Mouse (Mus musculus) limb, embryonic 11.5 days (tissue): ENCODE results near the gene 9530077C05Rik. TPM values are rescaled to one million over a fixed set of nuclear protein-coding genes. Genes with fewer than 3 reads are reported as not detected.

Experiments
- ATAC-seq: fragments of 200-750 bp; cut with Nextera tagmentation; 2 replicates; pipeline ENCODE4 v1.8.0; 2017; ENCODE audit warnings: low read depth; ENCODE audit not compliant: insufficient number of reproducible peaks, low FRiP score, low TSS enrichment
- DNase-seq: peaks from one replicate; pipeline ENCODE4 v3.0.0-alpha.2; 2015; ENCODE audit warnings: low spot score
- H3K27ac ChIP-seq: fragments of 300-500 bp; sonication (generic); replicated peaks from 2 replicates; pipeline ENCODE4 v1.5.1; 2014; ENCODE audit warnings: low read depth, mild to moderate bottlenecking, low read length
- H3K27me3 ChIP-seq: fragments of 300-500 bp; sonication (generic); 2 replicates; pipeline ENCODE4 v1.6.1; 2014; ENCODE audit warnings: mild to moderate bottlenecking, low read length, mixed read lengths; ENCODE audit not compliant: control insufficient read depth, insufficient read depth
- H3K36me3 ChIP-seq: fragments of 300-500 bp; sonication (generic); 2 replicates; pipeline ENCODE4 v1.6.1; 2014; ENCODE audit warnings: mild to moderate bottlenecking, low read length, moderate library complexity, mixed read lengths; ENCODE audit not compliant: control insufficient read depth, insufficient read depth
- H3K4me1 ChIP-seq: fragments of 300-500 bp; sonication (generic); 2 replicates; pipeline ENCODE4 v1.6.1; 2014; ENCODE audit warnings: low read length, mixed read lengths; ENCODE audit not compliant: control insufficient read depth, insufficient read depth
- H3K4me2 ChIP-seq: fragments of 300-500 bp; sonication (generic); 2 replicates; pipeline ENCODE4 v1.6.1; 2014; ENCODE audit warnings: low read depth, mild to moderate bottlenecking, moderate library complexity; ENCODE audit not compliant: severe bottlenecking
- H3K4me3 ChIP-seq: fragments of 300-500 bp; sonication (generic); 2 replicates; pipeline ENCODE4 v1.5.1; 2014; ENCODE audit warnings: low read depth, low read length
- H3K9ac ChIP-seq: fragments of 300-500 bp; sonication (generic); 2 replicates; pipeline ENCODE4 v1.6.1; 2014; ENCODE audit warnings: mild to moderate bottlenecking, low read length
- H3K9me3 ChIP-seq: fragments of 300-500 bp; sonication (generic); 2 replicates; pipeline ENCODE4 v1.6.1; 2016; ENCODE audit warnings: low read length; ENCODE audit not compliant: control insufficient read depth
- WGBS: fragments of 180-500 bp; shearing (Covaris S2); extraction: QIAGEN DNeasy Blood & Tissue Kit; methylation state at CpG from one replicate; pipeline ENCODE4 v1.1.7; 2014; 5-methylcytosine and 5-hydroxymethylcytosine counted together
- polyA plus RNA-seq: library from polyadenylated mRNA; unstranded; fragments of >200 nt; fragmentation: Nextera tagmentation; extraction: Ambion mirVana; gene quantifications from 2 replicates; pipeline ENCODE4 v1.2.1, GENCODE M21; 2014

9530077C05Rik gene
- polyA plus RNA-seq, 1 experiment from 2014 or later, result 8.8 TPM

DNA sequence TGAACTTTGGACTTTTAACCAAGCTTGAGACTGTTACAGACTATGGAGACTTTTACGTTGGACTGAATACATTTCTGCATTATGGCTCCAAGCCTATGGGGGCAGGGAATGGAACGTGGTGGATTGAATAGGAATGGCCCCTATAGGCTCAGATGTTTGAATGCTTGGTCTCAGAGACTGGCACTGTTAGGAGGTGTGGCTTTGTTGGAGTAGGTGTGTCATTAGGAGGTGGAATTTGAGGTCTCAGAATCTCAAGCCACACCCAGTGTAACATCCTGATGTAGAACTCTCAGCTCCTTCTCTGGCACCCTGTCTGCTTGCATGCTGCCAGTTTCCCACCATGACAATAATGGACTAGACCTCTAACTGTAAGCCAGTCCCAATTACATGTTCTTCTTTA, 21.9 kb downstream of the 9530077C05Rik start:
- Histone ChIP-seq H3K9me3 (no peaks in the 10 kb centered on the region), H3K36me3 (no peaks in the 10 kb centered on the region), H3K9ac (no peak overlapping the region), H3K27me3 (no peaks in the 10 kb centered on the region), H3K27ac (no peak overlapping the region), H3K4me1 (peaks cover 3% of the 10 kb centered on the region; the same call in 1 of the 2 replicates), H3K4me3 (no peak overlapping the region), H3K4me2 (no peak overlapping the region)
- no peak for DNase-seq
- WGBS, result 84% methylated on average over 2 of the region's 2 CpGs
- no peak for ATAC-seq

DNA sequence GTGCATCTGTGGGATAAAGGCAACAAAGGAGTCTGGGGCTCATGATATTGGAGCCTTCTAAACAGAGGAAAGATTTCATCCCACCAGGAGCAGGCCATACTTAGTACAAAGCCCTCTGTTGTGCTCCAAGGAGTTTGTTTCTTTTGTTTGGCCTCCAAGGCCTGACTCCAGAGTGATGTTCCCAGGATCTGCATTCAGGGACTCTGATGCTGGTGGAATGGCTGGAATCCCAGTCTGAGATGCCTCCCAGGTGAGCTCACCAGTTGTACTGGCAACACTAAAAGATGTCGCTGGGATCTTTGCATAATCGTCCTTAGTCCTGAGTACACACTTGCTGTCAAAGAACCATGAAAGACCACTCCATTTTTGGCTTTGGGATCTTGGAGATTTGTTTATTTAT, 22.8 kb downstream of the 9530077C05Rik start:
- no peak overlapping the region for H3K9ac ChIP-seq
- no peak overlapping the region for H3K27ac ChIP-seq
- no peaks in the 10 kb centered on the region for H3K9me3 ChIP-seq
- no peak overlapping the region for H3K4me3 ChIP-seq
- ATAC-seq, result no peak
- no peaks in the 10 kb centered on the region for H3K36me3 ChIP-seq
- 98% methylated on average over 2 of the region's 2 CpGs for WGBS
- H3K4me1 ChIP-seq, result peaks cover 3% of the 10 kb centered on the region; the same call in 1 of the 2 replicates
- no peaks in the 10 kb centered on the region for H3K27me3 ChIP-seq
- no peak overlapping the region for H3K4me2 ChIP-seq
- no peak for DNase-seq

DNA sequence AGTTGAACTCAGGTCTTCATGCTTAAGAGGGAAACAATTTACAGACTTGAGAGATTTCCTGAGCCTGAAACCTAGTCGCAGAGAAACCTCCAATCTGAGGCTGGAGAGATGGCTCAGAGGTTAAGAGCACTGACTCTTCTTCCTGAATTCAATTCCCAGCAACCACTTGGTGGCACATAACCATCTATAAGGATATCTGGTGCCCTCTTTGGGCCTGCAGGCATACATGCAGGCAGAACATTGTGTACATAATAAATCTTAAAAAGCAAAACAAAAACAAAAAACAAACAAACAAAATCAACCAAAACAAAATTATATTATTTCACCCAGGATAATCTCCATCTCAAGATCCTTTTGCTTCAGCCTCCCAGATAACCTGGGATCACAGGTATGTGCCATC, 27.5 kb downstream of the 9530077C05Rik start:
- Histone ChIP-seq H3K27ac (no peak overlapping the region), H3K9ac (no peak overlapping the region), H3K4me2 (no peak overlapping the region), H3K4me1 (no peaks in the 10 kb centered on the region), H3K36me3 (no peaks in the 10 kb centered on the region), H3K27me3 (no peaks in the 10 kb centered on the region), H3K4me3 (no peak overlapping the region), H3K9me3 (no peaks in the 10 kb centered on the region)
- ATAC-seq, result no peak
- WGBS, result 71% methylated on average over 1 of the region's 1 CpGs
- DNase-seq, result no peak

DNA sequence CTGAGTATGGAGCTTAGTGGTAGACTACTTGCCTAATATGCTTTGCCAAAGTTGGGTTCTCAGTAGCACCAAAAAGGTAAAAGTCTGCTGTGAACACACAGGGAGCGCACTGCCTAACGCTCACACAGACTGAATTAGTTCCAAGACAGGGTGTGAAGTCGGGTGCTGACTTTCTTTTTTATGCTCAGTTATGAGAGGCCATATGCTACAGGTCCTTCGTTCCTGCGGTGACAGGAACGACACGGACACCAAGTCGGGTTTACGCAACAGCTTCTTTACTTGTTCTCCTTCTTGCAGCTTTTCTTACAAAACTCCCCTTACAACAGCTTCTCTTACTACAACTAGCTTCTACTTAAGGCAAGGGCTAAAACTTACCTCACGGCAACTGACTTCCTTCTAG, 31.8 kb downstream of the 9530077C05Rik start:
- no peaks in the 10 kb centered on the region for H3K9me3 ChIP-seq
- no peak overlapping the region for H3K9ac ChIP-seq
- H3K27me3 ChIP-seq, result no peaks in the 10 kb centered on the region
- no peak overlapping the region for H3K4me2 ChIP-seq
- 91% methylated on average over 10 of the region's 10 CpGs for WGBS
- H3K4me3 ChIP-seq, result no peak overlapping the region
- ATAC-seq (no peak), DNase-seq (no peak)
- no peaks in the 10 kb centered on the region for H3K4me1 ChIP-seq
- no peak overlapping the region for H3K27ac ChIP-seq
- H3K36me3 ChIP-seq, result peaks cover 3% of the 10 kb centered on the region; the same call in 1 of the 2 replicates

DNA sequence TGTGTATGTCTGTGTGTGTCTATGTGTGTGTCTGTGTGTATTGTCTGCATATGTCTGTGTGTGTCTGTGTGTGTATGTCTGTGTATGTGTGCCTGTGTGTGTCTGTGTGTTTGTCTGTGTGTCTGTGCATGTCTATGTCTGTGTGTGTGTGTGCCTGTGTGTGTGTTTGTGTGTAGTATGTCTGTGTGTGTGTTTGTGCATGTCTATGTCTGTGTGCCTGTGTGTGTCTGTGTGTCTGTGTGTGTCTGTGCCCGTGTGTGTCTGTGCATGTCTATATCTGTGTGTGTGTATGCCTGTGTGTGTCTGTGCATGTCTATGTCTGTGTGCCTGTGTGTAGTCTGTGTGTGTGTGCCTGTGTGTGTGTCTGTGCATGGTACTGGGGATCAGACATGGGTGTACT, 33.8 kb downstream of the 9530077C05Rik start:
- no peaks in the 10 kb centered on the region for H3K9me3 ChIP-seq
- H3K9ac ChIP-seq, result no peak overlapping the region
- no peak overlapping the region for H3K27ac ChIP-seq
- no peaks in the 10 kb centered on the region for H3K27me3 ChIP-seq
- DNase-seq, result no peak
- no peak for ATAC-seq
- H3K4me1 ChIP-seq, result no peaks in the 10 kb centered on the region
- peaks cover 10% of the 10 kb centered on the region; the same call in 1 of the 2 replicates for H3K36me3 ChIP-seq
- H3K4me3 ChIP-seq, result no peak overlapping the region
- H3K4me2 ChIP-seq, result no peak overlapping the region
- 88% methylated on average over 1 of the region's 1 CpGs for WGBS

DNA sequence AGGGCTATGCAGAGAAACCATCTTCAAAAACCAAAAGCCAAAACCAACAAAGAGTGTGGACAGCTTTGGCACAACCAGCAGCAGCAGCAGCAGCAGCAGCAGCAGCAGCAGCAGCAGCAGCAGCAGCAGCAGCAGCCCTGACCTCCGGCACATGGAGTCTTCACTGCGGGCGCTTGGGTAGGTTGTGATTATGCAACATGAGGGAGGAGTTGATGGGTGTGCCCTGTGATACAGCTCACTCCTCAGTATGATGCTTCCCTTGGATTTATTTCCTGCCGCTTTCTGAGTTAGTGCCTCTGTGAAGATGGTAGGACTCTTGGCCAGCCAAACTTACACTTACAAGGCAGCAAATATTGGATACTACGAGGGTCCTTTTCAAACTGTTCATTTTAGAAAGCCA, 35.9 kb downstream of the 9530077C05Rik start:
- H3K4me3 ChIP-seq, result no peak overlapping the region
- WGBS, result 91% methylated on average over 5 of the region's 5 CpGs

DNA sequence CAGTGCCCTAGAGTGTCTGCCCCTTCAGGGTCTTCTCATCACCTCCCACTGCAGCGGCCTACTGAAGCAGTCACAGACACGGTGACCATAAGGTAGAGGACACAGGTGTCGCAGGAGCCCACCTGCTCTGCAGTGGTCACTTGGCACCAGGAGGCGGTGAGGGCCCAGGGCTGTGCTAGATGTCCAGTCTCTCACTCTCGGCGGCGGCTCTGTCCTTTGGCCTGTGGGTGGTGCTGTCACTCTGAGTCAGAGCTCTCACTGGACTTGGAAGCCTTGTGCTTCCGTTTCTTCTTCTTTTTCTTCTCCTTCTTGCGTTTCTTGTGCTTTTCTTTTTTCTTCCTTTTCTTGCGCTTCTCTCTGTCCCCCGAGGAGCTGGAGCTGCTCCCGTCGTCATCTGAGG, 37.1 kb downstream of the 9530077C05Rik start:
- peaks cover 13% of the 10 kb centered on the region; the same call in 1 of the 2 replicates for H3K36me3 ChIP-seq
- no peak for ATAC-seq
- no peaks in the 10 kb centered on the region for H3K4me1 ChIP-seq
- H3K9ac ChIP-seq, result no peak overlapping the region
- H3K9me3 ChIP-seq, result no peaks in the 10 kb centered on the region
- no peaks in the 10 kb centered on the region for H3K27me3 ChIP-seq
- H3K4me2 ChIP-seq, result no peak overlapping the region
- H3K4me3 ChIP-seq, result no peak overlapping the region
- no peak for DNase-seq
- WGBS, result 86% methylated on average over 13 of the region's 13 CpGs
- no peak overlapping the region for H3K27ac ChIP-seq

More for the DNA sequence above, 35.9 kb downstream of the 9530077C05Rik start:
- no peaks in the 10 kb centered on the region for H3K4me1 ChIP-seq
- no peak overlapping the region for H3K27ac ChIP-seq
- no peaks in the 10 kb centered on the region for H3K9me3 ChIP-seq
- no peak for ATAC-seq
- no peak overlapping the region for H3K4me2 ChIP-seq
- DNase-seq, result no peak
- H3K36me3 ChIP-seq, result peaks cover 13% of the 10 kb centered on the region; the same call in 1 of the 2 replicates
- H3K9ac ChIP-seq, result no peak overlapping the region
- no peaks in the 10 kb centered on the region for H3K27me3 ChIP-seq

DNA sequence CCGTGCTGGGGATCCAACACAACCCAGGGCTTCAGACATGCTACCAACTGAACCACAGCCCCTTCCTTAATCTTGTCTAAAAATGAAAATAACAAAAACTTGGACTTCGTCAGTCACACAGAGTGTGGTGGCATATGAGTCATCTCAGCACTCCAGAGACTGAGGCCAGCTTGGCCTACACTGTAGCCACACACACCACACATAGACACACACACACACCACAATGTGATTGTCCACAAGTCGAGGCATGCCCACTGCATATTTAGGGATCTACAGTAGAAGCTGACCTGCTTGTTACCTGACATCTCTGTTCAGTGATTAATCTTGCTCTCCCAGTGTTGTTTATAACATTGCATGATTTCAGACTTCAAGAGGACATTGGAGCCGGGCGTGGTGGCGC, 37.9 kb downstream of the 9530077C05Rik start:
- Histone ChIP-seq H3K4me2 (no peak overlapping the region), H3K27me3 (no peaks in the 10 kb centered on the region), H3K4me1 (no peaks in the 10 kb centered on the region), H3K36me3 (peaks cover 15% of the 10 kb centered on the region; the same call in 1 of the 2 replicates), H3K4me3 (no peak overlapping the region), H3K9me3 (no peaks in the 10 kb centered on the region), H3K9ac (no peak overlapping the region), H3K27ac (no peak overlapping the region)
- DNase-seq, result no peak
- no peak for ATAC-seq
- 93% methylated on average over 6 of the region's 6 CpGs for WGBS

DNA sequence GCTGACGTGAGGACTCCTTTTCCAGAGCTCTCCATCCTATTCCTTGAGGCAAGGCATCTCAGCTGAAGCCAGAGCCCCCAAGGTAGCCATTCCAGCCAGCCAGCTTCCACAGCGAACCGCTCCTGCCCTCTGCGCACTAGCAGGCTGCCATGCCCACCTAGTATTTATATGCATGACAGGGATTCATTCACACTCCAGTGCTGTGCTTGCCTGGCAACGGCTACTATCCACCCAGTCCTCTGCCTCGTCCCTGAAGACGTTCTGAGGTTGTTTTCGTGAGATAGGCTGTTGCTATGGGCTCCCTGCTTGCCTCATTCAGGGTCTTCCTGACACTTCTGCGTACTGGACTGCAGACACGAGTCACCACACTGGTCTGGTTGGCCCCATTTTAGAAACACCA, 41.4 kb downstream of the 9530077C05Rik start:
- Histone ChIP-seq H3K27ac (no peak overlapping the region), H3K27me3 (no peaks in the 10 kb centered on the region), H3K9ac (no peak overlapping the region), H3K4me2 (no peak overlapping the region), H3K36me3 (peaks cover 14% of the 10 kb centered on the region; the same call in 1 of the 2 replicates), H3K4me3 (no peak overlapping the region), H3K9me3 (no peaks in the 10 kb centered on the region), H3K4me1 (no peaks in the 10 kb centered on the region)
- ATAC-seq (no peak), DNase-seq (no peak)
- 91% methylated on average over 10 of the region's 10 CpGs for WGBS
